Mouse (Mus musculus): ENCODE data around the gene Syt1. TPM values are rescaled to one million over a fixed set of nuclear protein-coding genes. Genes with fewer than 3 reads are reported as not detected.

Syt1 gene
- total RNA-seq, 2 experiments from 2014 or later, result 974 to 1,035 TPM

- DNase-seq (ENCODE audit: low spot score in 2 of 2), result no peak
Observed at GRCm38 (mm10) chr10:108886781-108887180, 124.0 kb downstream of the Syt1 start.

- no peak for DNase-seq (ENCODE audit: low spot score in 2 of 2)
Observed at GRCm38 (mm10) chr10:108885769-108886168, 125.0 kb downstream of the Syt1 start.

- no peak for DNase-seq (ENCODE audit: low spot score in 2 of 2)
Observed at GRCm38 (mm10) chr10:108884520-108884919, 126.3 kb downstream of the Syt1 start.

- DNase-seq (ENCODE audit: low spot score in 2 of 2), result no peak
Observed at GRCm38 (mm10) chr10:108880372-108880771, 130.4 kb downstream of the Syt1 start.

GRCm38 (mm10) chr10:108875730-108876129, 135.1 kb downstream of the Syt1 start:
- no peak for DNase-seq (ENCODE audit: low spot score in 2 of 2)

GRCm38 (mm10) chr10:108874687-108875086, 136.1 kb downstream of the Syt1 start:
- no peak for DNase-seq (ENCODE audit: low spot score in 2 of 2)

GRCm38 (mm10) chr10:108872359-108872758, 138.4 kb downstream of the Syt1 start:
- DNase-seq (ENCODE audit: low spot score in 2 of 2), result no peak

- no peak for DNase-seq (ENCODE audit: low spot score in 2 of 2)
Observed at GRCm38 (mm10) chr10:108870586-108870985, 140.2 kb downstream of the Syt1 start.

GRCm38 (mm10) chr10:108868136-108868535, 142.6 kb downstream of the Syt1 start:
- no peak for DNase-seq (ENCODE audit: low spot score in 2 of 2)

GRCm38 (mm10) chr10:108867202-108867601, 143.6 kb downstream of the Syt1 start:
- no peak for DNase-seq (ENCODE audit: low spot score in 2 of 2)

- no peak for DNase-seq (ENCODE audit: low spot score in 2 of 2)
Observed at GRCm38 (mm10) chr10:108865586-108865985, 145.2 kb downstream of the Syt1 start.

- DNase-seq (ENCODE audit: low spot score in 2 of 2), result no peak
Observed at GRCm38 (mm10) chr10:108855986-108856385, 154.8 kb downstream of the Syt1 start.

- DNase-seq (ENCODE audit: low spot score in 2 of 2), result peak; percentile 48 to 79
Observed at GRCm38 (mm10) chr10:108852757-108853156, 158.0 kb downstream of the Syt1 start.

GRCm38 (mm10) chr10:108837434-108837833, 173.3 kb downstream of the Syt1 start:
- DNase-seq (ENCODE audit: low spot score in 2 of 2), result no peak

- no peak for DNase-seq (ENCODE audit: low spot score in 2 of 2)
Observed at GRCm38 (mm10) chr10:108832248-108832647, 178.5 kb downstream of the Syt1 start.

GRCm38 (mm10) chr10:108831801-108832200, 179.0 kb downstream of the Syt1 start:
- peak in 1 of 2 experiments; percentile 34 for DNase-seq (ENCODE audit: low spot score in 2 of 2)

- DNase-seq (ENCODE audit: low spot score in 2 of 2), result no peak
Observed at GRCm38 (mm10) chr10:108822273-108822672, 188.5 kb downstream of the Syt1 start.

- DNase-seq (ENCODE audit: low spot score in 2 of 2), result no peak
Observed at GRCm38 (mm10) chr10:108815339-108815738, 195.4 kb downstream of the Syt1 start.

GRCm38 (mm10) chr10:108804380-108804779, 206.4 kb downstream of the Syt1 start:
- DNase-seq (ENCODE audit: low spot score in 2 of 2), result no peak

- peak in 1 of 2 experiments; percentile 52 for DNase-seq (ENCODE audit: low spot score in 2 of 2)
Observed at GRCm38 (mm10) chr10:108800776-108801175, 210.0 kb downstream of the Syt1 start.

- DNase-seq (ENCODE audit: low spot score in 2 of 2), result peak in 1 of 2 experiments; percentile 45
Observed at GRCm38 (mm10) chr10:108798826-108799225, 212.0 kb downstream of the Syt1 start.

GRCm38 (mm10) chr10:108782817-108783216, 228.0 kb downstream of the Syt1 start:
- no peak for DNase-seq (ENCODE audit: low spot score in 2 of 2)

- DNase-seq (ENCODE audit: low spot score in 2 of 2), result peak in 1 of 2 experiments; percentile 48
Observed at GRCm38 (mm10) chr10:108780614-108781013, 230.2 kb downstream of the Syt1 start.

GRCm38 (mm10) chr10:108776735-108777134, 234.0 kb downstream of the Syt1 start:
- DNase-seq (ENCODE audit: low spot score in 2 of 2), result no peak

Measured in layer of hippocampus, adult 18-20 months (tissue).